10 mouse cellular contexts compared by ENCODE assay signal in genomic region chr3:130291926-130292325, GRCm38 (mm10).
"Had no signal": no experiment of that assay in that cellular context is flagged by ENCODE, and none has a peak within 500 bp of the region (broad histone marks: within the 10 kb centered on the region; RNA-seq: fewer than 3 reads in every experiment).

No protein-coding gene starts in this region.

- DNase-seq: kidney, postnatal 10 days; kidney, postnatal 36 days; left cerebral cortex, postnatal 4 days; liver; lung, adult 2 months; lung, postnatal 14 days; lung, postnatal 4 days; midbrain, embryonic 14.5 days; thymus, adult 18-20 months; thymus, postnatal 36 days had no signal
